Mouse (Mus musculus) gastrocnemius, postnatal 36 days (tissue): ENCODE measurements at regions not wholly inside any gene's neighbourhood (a gene's known extent, or its start where the extent isn't known, plus 50 kb on each side); places are given as distances from the start of the nearest gene placed in this dataset.

Source experiments
- DNase-seq, 2 experiments: peaks; one replicate each; pipeline ENCODE4 v3.0.0; 2022
- intact Hi-C: fragments of 180-260 bp; cut with DNase I; formaldehyde crosslinking; loops from one replicate; pipeline ENCODE4 v1.15.1; 2025

DNA sequence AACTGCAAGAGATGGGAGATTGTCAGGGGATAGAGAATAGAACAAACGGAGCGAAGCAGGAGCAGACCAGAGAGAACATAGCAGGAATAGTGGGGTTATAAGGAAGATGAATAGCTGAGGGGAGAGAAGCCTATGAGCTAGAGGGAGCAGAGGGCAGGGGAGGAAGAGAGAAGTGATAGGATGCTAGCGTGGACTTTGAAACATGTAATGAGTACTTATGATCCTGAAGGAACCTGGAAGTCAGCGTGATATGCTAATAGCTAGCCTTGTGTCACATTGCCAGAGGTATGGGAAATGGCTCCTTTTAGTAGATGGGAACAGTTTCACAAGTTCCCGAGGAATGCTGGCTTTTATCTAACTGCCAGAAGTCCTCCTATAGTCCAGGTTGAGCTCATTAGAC lies 51.8 kb downstream of the Calml3 start:
- intact Hi-C loops: no loop called here
- DNase-seq: no peak

- DNase-seq: no peak
- intact Hi-C loops: no loop called here
Measured at GRCm38 (mm10) chr13:3751222-3751621, 52.9 kb downstream of the Calml3 start.

GRCm38 (mm10) chr13:3750756-3751155 lies 53.4 kb downstream of the Calml3 start:
- peak in 1 of 2 experiments; percentile 45 for DNase-seq
- intact Hi-C loops: no loop called here

GRCm38 (mm10) chr13:3749646-3750045 lies 54.5 kb downstream of the Calml3 start:
- no peak for DNase-seq
- intact Hi-C loops: no loop called here

DNA sequence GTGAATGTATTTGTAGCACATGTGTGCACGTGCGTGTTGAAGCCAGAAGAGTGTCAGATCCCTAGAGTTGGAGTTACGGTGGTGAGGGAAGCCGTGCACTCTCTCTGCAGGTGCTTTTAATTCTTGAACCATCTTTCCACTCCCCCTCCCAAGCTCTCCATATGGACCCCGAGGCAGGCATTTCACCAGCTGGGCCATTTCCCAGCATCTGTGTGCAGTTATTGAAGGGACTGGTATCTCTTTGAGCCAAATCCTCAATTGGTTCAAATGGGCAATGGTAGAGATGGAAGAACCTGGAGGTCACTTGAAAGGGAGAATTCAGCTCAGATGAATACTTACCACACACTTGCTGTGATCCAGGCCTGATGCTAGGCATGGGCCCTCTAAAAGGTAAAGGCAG lies 55.3 kb downstream of the Calml3 start:
- intact Hi-C loops: no loop called here
- no peak for DNase-seq

- DNase-seq: no peak
- intact Hi-C loops: no loop called here
Measured at GRCm38 (mm10) chr13:3746524-3746923, 57.6 kb downstream of the Calml3 start.

- intact Hi-C loops: no loop called here
- no peak for DNase-seq
Measured at GRCm38 (mm10) chr13:3744870-3745269, 59.2 kb downstream of the Calml3 start.

DNA sequence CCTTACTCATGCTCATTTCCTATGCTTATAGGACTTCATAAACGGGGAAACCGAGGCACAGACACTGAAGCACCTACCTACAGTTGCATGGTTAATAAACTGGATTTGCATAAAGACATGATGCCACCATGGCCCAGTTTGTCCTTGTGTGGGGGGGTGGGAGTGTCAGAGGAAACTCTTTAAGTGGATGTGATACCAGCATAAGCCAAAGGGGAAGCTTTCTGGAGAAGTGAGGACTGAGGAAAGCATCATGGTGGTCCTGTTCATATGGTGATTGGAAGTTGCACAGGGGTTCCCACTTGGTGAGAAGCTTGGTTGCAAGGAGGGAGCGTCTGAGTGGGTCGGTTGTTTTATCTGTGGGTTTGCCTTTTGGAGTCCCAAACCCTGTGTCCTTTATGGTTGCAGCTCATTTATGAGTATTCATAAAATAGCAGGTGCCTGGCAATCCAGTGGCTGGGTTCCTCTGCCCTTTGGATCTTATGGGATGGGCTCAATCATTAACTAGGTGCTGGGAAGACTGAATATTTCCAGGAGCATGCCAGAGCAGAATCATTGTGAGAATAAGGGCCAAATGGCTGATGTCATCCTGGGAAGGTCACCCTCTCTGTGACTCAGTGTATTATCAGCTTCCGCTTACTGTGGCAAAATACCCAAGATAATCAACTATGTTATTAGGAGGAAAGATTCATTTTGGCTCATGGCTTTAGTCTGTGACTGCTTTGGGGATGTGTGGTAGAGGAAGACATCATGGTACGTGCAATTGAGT lies 60.2 kb downstream of the Calml3 start:
- no peak for DNase-seq
- intact Hi-C loops: no loop called here

DNA sequence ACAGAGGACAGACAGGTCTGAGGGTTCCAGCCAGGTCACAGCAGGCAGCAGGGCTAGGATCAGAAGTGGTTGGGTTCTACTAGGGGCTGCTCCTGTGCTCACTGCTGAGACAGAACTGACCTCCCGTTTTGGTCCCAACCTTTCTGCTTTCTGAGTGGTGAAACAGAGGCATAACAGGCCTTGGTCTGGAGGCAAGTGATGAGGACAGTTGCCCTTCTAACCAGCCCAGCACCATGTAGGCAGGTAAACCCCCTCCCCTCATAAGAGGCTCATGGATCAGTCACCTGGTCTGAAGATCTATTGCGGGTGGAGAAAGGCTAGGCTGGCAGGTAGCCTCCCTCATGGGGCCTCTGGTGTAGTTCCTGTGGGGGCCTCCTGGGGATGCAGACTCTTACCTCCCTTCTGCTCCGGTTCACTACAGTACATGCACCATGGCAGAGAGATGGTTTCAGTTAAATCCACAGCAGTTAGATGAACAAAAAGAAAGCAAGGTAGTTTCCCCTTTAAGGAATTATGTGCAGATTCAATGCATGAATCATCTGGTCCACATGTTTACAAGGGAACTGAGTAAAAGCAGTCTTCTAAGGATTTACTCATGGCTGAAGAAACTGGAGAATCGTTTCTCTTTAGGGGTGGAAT lies 61.2 kb downstream of the Calml3 start:
- no peak for DNase-seq
- intact Hi-C loops: no loop called here

GRCm38 (mm10) chr13:3742094-3742730 lies 61.9 kb downstream of the Calml3 start:
- no peak for DNase-seq

GRCm38 (mm10) chr13:3730699-3731021 lies 73.5 kb downstream of the Calml3 start:
- intact Hi-C loops: no loop called here
- DNase-seq: no peak

More at GRCm38 (mm10) chr13:3742094-3742730, 61.9 kb downstream of the Calml3 start:
- intact Hi-C loops: no loop called here

- no peak for DNase-seq
- intact Hi-C loops: no loop called here
Measured at GRCm38 (mm10) chr13:3729926-3730698, 74.0 kb downstream of the Calml3 start.

DNA sequence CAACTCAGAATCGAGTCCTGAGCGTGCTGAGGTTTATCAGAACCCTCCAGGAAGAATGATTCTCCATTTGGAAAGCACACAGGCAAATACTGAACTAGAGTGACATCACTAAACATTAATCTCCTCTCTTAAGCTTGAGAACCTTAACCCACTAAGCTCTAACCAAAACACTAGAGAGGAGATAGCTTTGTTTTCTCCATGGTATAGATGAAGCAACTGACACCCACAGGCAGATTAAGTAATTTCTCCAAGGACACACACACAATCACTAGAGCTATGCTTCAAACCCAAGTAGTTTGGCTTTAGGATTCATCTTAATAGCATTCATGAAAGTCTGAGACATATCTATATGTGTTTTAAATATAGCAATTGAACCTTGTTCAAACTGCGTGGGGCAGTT lies 75.2 kb downstream of the Calml3 start:
- no peak for DNase-seq
- intact Hi-C loops: no loop called here

GRCm38 (mm10) chr13:3726331-3726781 lies 77.8 kb downstream of the Calml3 start:
- intact Hi-C loops: no loop called here
- no peak for DNase-seq

DNA sequence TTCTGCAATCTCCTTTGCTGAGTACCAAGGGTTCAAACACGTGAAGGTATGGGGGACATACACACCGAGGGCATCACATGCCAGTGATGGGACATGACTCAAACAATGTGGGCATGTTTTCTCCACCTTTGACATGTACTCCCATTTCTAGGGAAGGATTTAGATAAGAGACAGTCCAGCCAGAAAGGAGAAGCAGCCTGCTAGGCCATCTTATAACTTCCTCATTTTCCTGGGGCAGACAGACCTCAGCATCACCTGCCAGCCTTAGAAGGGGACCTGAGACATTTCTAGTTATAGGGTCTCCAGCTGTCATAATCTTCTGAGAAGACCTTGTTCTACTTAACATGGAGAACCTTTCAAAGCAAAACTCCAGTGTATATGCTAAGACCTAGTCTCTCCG lies 78.3 kb downstream of the Calml3 start:
- intact Hi-C loops: no loop called here
- DNase-seq: no peak

GRCm38 (mm10) chr13:3724313-3724712 lies 79.8 kb downstream of the Calml3 start:
- intact Hi-C loops: no loop called here

DNA sequence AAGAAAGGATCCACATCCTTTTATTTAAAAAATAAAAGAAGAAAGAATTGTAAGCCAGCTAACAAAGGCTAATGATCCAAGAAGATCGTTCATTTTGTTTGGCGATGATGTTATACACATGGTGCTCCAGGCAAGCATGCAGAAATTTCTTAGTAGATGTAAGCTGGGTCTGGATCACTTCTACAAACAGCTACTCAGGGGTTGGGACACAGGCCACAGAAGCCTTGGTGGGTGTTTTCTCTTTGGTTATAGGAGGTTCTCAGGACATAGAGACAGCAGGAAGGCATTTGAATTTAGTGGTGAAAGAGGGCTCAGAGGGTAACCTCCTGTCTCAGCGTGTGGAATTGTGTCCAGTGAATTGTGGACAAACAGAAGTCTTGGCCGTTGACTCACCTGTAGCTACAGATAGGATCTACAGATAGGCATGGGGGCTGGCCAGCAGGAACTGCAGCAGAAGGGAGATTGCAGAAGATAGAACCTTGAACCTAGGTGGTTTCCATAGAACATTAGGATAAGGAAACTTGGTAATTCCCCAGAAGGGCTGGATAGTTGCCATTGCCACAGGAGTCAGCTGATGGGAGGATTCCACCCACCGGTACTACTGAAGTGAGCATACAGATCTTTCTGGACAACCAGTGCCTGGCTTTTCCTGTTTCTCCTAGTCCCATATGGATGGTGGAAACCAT lies 80.5 kb downstream of the Calml3 start:
- intact Hi-C loops: no loop called here
- DNase-seq: no peak

More at GRCm38 (mm10) chr13:3724313-3724712, 79.8 kb downstream of the Calml3 start:
- no peak for DNase-seq

DNA sequence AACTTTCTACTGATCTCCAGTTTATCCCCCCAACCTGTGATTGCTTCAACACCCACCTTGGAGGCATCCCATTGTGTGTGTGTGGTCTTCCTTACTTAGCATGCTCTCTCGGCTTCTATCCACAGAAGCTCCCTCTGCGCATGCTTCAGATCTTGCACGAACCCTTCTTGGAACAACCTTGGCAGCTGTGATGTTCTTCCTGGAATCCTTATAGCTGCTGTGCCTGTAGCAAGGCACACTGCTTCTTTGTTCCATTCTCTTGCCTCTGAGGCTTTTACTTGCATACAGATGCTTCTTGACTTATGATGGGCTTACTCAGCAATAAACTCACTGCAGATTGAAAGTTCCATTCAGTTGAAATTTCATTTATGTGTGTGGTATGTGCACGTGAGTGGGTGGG lies 81.2 kb downstream of the Asb13 start:
- intact Hi-C loops: no loop called here
- no peak for DNase-seq

GRCm38 (mm10) chr13:3712497-3713160 lies 78.8 kb downstream of the Asb13 start:
- intact Hi-C loops: no loop called here
- DNase-seq: no peak

GRCm38 (mm10) chr13:3712088-3712487 lies 78.3 kb downstream of the Asb13 start:
- intact Hi-C loops: no loop called here

More at GRCm38 (mm10) chr13:3712088-3712487, 78.3 kb downstream of the Asb13 start:
- DNase-seq: no peak
